ENCODE assay signal across 9 mouse cellular contexts in the genomic region with DNA sequence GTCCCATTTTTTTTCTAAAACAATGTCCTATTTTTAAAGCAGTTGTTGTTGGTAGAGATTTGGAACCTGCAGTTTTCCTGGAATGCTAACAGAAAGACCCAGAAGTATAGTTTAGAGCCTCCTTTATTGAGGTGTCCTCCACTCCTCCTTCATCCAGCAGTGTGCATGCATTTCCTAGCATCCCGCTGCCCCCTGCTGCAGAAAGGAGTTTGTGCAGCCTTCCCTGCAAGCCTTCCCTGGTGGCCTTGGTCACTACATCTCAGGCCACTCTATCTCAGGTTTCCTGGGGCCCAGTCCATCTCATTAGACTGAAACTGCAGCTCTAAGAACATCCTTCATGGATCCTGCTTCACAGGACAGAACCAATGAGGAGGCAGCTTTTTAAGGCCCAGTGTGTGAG. TPM values are rescaled to one million over a fixed set of nuclear protein-coding genes. Genes with fewer than 3 reads are reported as not detected.
A peak's percentile ranks its signal among the peaks of the same experiment; 100 is the strongest.
DNase-seq lines count a peak whose midpoint lies in the region; ATAC-seq and TF ChIP-seq lines count a peak whose summit lies in the region.
"Had no signal": no experiment of that assay in that cellular context is flagged by ENCODE, and none has a peak within 500 bp of the region (broad histone marks: within the 10 kb centered on the region; RNA-seq: fewer than 3 reads in every experiment).

No protein-coding gene starts in this region.

- no peak for ATAC-seq in hindbrain, postnatal 0 days

- WGBS in hindbrain, postnatal 0 days = 32% methylated on average over 1 of the region's 1 CpGs
- WGBS in small intestine, adult 2 months = 62% methylated on average over 1 of the region's 1 CpGs

- H3K27ac ChIP-seq in hindbrain, postnatal 0 days = no peak overlapping the region
- H3K27ac ChIP-seq in small intestine, adult 2 months (ENCODE audit: insufficient read depth, low read depth, low read length) = no peak overlapping the region
- H3K27ac ChIP-seq: midbrain, embryonic 12.5 days had no signal

- no peaks in the 10 kb centered on the region for H3K27me3 ChIP-seq in C2C12 (ENCODE audit: control insufficient read depth, insufficient read depth, insufficient read length)
- no peaks in the 10 kb centered on the region for H3K27me3 ChIP-seq in hindbrain, postnatal 0 days (ENCODE audit: insufficient read depth, low read length)
- H3K27me3 ChIP-seq in small intestine, adult 2 months (ENCODE audit: control insufficient read depth, insufficient read depth, low read length) = no peaks in the 10 kb centered on the region
- H3K27me3 ChIP-seq: midbrain, embryonic 12.5 days had no signal

- H3K79me2 ChIP-seq in C2C12 (ENCODE audit: control insufficient read depth, insufficient read depth) = no peaks in the 10 kb centered on the region

- no peak overlapping the region for H3K4me3 ChIP-seq in C2C12 (ENCODE audit: insufficient read depth, poor library complexity, severe bottlenecking)
- no peak overlapping the region for H3K4me3 ChIP-seq in hindbrain, postnatal 0 days (ENCODE audit: low read length)
- H3K4me3 ChIP-seq in small intestine, adult 2 months (ENCODE audit: low read depth, low read length) = no peak overlapping the region
- H3K4me3 ChIP-seq: midbrain, embryonic 12.5 days had no signal

- H3K79me3 ChIP-seq in C2C12 (ENCODE audit: low read depth) = no peaks in the 10 kb centered on the region

- no peak overlapping the region for H3K9ac ChIP-seq in hindbrain, postnatal 0 days (replicated peaks; ENCODE audit: low read length)
- H3K9ac ChIP-seq: midbrain, embryonic 12.5 days had no signal

- H3K4me2 ChIP-seq in hindbrain, postnatal 0 days (ENCODE audit: low read depth, low read length) = no peak overlapping the region
- H3K4me2 ChIP-seq: midbrain, embryonic 12.5 days had no signal

- DNase-seq in kidney, adult 18-20 months = peak; percentile 19
- no peak for DNase-seq in kidney, adult 11 months
- peak; percentile 15 for DNase-seq in adrenal gland, adult 2 months
- peak; percentile 33 for DNase-seq in hindbrain, postnatal 0 days (ENCODE audit: low spot score)
- no peak for DNase-seq in heart, postnatal 36 days
- no peak for DNase-seq in layer of hippocampus, postnatal 36 days

- TF ChIP-seq POLR2A in small intestine, adult 2 months (IDR thresholded peaks at IDR 0.05; ENCODE audit: low read depth, low read length) = no peak

- peak; percentile 82 for TF ChIP-seq CTCF in C2C12 (IDR thresholded peaks at IDR 0.05; ENCODE audit: control insufficient read depth, insufficient read depth, insufficient read length)
- TF ChIP-seq CTCF in hindbrain, postnatal 0 days (IDR thresholded peaks at IDR 0.05; ENCODE audit: low read depth) = peak; percentile 71
- peak; percentile 55; the same call in 1 of the 2 replicates for TF ChIP-seq CTCF in small intestine, adult 2 months (IDR thresholded peaks at IDR 0.05; ENCODE audit: extremely low read depth, insufficient read length, insufficient replicate concordance, low read depth, low read length)

- H3K4me1 ChIP-seq in hindbrain, postnatal 0 days (ENCODE audit: insufficient read depth, low read length) = no peaks in the 10 kb centered on the region
- H3K4me1 ChIP-seq in small intestine, adult 2 months (ENCODE audit: control insufficient read depth, insufficient read depth, insufficient read length, low read length) = peaks cover 3% of the 10 kb centered on the region; the same call in 1 of the 2 replicates
- H3K4me1 ChIP-seq: midbrain, embryonic 12.5 days had no signal

- no peaks in the 10 kb centered on the region for H3K36me3 ChIP-seq in C2C12 (ENCODE audit: control insufficient read depth, insufficient read depth)
- H3K36me3 ChIP-seq in hindbrain, postnatal 0 days (ENCODE audit: insufficient read depth, low read length) = no peaks in the 10 kb centered on the region
- no peaks in the 10 kb centered on the region for H3K36me3 ChIP-seq in small intestine, adult 2 months (ENCODE audit: control insufficient read depth, insufficient read depth, low read length)
- H3K36me3 ChIP-seq: midbrain, embryonic 12.5 days had no signal

- intact Hi-C loops in heart, postnatal 36 days (cut with DNase I) = loop anchor here (5.0 kb wide), 1 partner anchor 1039 kb away; no protein-coding TSS in a partner anchor

- no peak overlapping the region for H3ac ChIP-seq in C2C12 (ENCODE audit: control insufficient read depth, insufficient read length, low read depth)

- H3K9me3 ChIP-seq in hindbrain, postnatal 0 days (ENCODE audit: low read length) = no peaks in the 10 kb centered on the region
- H3K9me3 ChIP-seq: midbrain, embryonic 12.5 days had no signal

TF ChIP-seq in C2C12, 6 proteins besides CTCF, POLR2A, EP300 and RAD21:
- no peak for TF ChIP-seq MYOD1 (IDR thresholded peaks at IDR 0.05; ENCODE audit: control insufficient read depth, insufficient read length, low read depth)
- TF ChIP-seq MYOG (IDR thresholded peaks at IDR 0.05; ENCODE audit: control insufficient read depth, extremely low read depth, insufficient read length) = no peak
- no peak for TF ChIP-seq FOSL1 (IDR thresholded peaks at IDR 0.05; ENCODE audit: insufficient read depth, low read length, poor library complexity, severe bottlenecking)
- TF ChIP-seq MAX (IDR thresholded peaks at IDR 0.05) = no peak
- TF ChIP-seq CEBPB (IDR thresholded peaks at IDR 0.05; ENCODE audit: low read depth) = no peak

RNA-seq across cellular contexts. Expression of gene Spag17, which starts 51.0 kb away (rescaled TPM):
- not detected for polyA plus RNA-seq in C2C12 (2012; fragmentation: generic; extraction: Trizol)
- not detected for total RNA-seq in adrenal gland, adult 2 months (2021)
- polyA plus RNA-seq in adrenal gland, adult 2 months (2012; rRNA removed) = 0.01 TPM in 1 of 2 replicates, not detected in the other
- 0.04 and 0.26 TPM in 2 replicates for total RNA-seq in hindbrain, postnatal 0 days (2014; rRNA removed)
- 0.95 TPM in 2 replicates for polyA plus RNA-seq in hindbrain, postnatal 0 days (2015; fragmentation: Nextera tagmentation; extraction: Ambion mirVana)
- polyA plus RNA-seq in small intestine, adult 2 months (2012; rRNA removed) = not detected in 2 replicates
- total RNA-seq in heart, postnatal 36 days (2021) = not detected
- under 1 TPM; 0.17 to 0.35 TPM for total RNA-seq in layer of hippocampus, postnatal 36 days (2021)

Comparison
In these comparisons a context has a peak if more than half of its experiments do, and no peak if none do; other contexts are left out.
1. DNase-seq: peak in kidney, adult 18-20 months (single experiment), adrenal gland, adult 2 months (single experiment) and hindbrain, postnatal 0 days (single experiment); none in kidney, adult 11 months (single experiment), heart, postnatal 36 days (0 of 2) and layer of hippocampus, postnatal 36 days (0 of 2).
2. Peak in every context shown above with its lines, with median percentiles within 50 percentile points of each other: CTCF ChIP-seq.